Mouse (Mus musculus): Measurements from ENCODE around the gene Terf2.
"Not testable (repeated sequence)": the region's sequence is repeated elsewhere in the genome, so short reads cannot be mapped to it uniquely, and the experiment has no call there.

The Terf2 gene

DNA sequence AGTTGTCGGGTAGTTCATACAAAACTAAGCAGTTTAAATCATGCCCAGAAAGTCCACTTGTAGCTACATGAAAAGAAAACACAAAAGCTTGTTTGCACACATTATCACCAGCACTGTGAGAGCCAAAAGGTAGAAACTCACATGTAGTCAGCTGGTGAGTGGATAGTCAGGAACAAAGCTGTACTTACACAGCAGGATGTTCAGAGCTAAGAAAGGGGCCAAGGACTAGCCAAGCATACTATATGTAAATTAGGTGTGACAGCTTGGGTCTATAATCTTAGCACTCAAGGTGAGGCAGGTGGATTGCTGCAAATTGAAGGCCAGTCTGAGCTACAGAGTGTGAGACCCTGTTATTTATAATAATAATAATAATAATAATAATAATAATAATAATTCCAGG is 33.7 kb downstream of the Terf2 start:
- DNase-seq (ENCODE audit: extremely low spot score, low read depth, low spot score) = no peak

DNA sequence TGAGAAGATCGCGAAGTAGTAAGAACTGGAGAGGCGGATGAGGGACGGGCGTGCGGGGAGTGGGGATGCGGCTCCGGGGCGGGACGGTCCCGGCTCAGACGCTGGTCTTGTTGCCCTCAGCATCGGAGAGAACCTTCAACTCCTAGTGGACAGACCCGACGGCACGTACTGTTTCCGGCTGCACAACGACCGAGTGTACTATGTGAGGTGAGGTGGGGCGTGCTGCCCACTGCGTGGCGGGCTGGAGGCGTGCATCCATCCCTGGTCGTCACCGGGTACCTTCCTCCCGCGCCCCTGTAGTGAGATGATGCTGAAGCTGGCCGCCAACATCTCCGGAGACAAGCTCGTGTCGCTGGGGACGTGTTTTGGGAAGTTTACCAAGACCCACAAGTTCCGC is 39.4 kb downstream of the Terf2 start:
- no peak for DNase-seq (ENCODE audit: extremely low spot score, low read depth, low spot score)

DNA sequence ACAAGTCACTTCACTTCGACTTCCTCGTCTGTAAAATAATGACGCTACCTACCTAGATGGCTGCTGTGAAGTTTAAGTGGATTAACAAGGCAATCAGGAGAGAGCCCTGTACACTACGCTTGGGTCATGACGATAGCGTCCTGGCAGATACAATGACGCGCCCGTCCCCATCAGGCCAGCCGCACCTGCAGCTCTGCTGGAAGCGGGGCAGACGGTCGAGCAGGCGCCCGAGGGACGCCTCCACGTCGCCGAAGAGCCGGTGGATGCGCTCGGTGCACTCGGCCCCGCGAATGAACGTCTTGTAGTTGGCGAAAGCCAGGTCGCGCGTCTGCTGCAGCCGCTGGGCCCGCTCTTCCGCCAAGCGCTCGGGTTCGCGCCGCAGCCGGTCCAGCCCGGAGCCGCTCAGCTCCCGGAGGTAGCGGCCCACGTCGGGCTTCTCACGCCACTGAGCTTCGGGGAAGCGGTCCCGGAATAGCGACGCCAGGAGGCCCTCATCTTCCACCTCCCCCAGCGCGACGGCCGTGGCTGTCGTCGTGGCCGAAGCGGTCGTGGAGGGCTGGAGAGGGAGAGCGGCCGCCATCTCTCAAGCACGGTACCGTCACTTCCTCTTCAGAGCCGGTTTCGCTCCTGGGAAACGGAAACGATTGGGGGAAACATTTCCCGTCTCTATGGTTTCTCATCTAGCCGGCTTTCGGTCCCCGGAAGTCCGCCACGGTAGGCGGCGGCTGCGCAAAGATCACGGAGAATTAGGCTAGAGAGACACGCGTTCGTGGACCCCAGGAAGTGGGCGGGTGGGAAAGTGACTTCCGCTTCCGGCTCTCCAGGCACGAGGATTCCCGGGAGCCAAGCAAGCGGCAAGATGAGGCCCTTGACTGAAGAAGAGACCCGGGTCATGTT is 40.0 kb downstream of the Terf2 start, which contains the start of the genes Cog8 and Nip7:
TSS of gene Cog8 (minus strand) at position 614 of the 897 bp plus-strand sequence.
TSS of gene Nip7 (plus strand) at position 802 of the 897 bp plus-strand sequence.
- peak; percentile 92 for DNase-seq (ENCODE audit: extremely low spot score, low read depth, low spot score)

DNA sequence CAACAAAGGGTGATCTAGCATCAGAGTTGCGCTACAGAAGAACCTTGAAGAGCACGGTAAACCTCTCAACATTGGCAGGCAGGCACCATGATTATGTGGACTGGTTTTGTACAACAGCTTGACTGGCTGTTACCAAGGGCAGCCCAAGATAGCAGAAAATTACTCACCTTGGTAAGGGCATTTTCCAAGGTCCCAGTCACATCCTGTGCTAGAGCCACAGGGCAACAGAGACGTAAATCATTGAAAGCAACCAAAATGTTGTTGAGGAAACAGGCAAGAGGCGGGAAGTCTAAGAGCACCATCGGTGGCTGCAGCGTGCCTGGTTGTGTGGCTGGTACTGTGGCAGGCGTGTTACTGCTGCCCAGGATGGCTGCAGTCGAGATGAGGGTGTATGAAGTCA is 44.3 kb downstream of the Terf2 start:
- DNase-seq (ENCODE audit: extremely low spot score, low read depth, low spot score) = no peak

DNA sequence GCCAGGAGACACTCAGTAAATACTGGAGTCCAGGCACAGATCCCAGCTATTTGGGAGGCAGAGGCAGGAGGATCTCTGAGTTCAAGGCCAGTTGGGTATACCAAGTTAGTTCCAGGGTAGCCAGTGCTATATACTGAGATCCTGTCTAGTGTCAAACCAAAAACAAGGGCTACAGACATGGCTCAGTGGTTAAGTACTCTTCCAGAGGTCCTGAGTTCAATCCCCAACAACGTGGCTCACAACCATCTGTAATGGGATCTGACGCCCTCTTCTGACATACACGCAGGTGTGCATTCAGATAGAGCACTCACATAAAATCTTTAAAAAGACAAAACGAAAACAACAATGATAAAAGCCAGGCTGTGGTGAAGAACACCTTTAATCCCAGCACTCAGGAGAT is 46.9 kb downstream of the Terf2 start:
- DNase-seq (ENCODE audit: extremely low spot score, low read depth, low spot score) = no peak

DNA sequence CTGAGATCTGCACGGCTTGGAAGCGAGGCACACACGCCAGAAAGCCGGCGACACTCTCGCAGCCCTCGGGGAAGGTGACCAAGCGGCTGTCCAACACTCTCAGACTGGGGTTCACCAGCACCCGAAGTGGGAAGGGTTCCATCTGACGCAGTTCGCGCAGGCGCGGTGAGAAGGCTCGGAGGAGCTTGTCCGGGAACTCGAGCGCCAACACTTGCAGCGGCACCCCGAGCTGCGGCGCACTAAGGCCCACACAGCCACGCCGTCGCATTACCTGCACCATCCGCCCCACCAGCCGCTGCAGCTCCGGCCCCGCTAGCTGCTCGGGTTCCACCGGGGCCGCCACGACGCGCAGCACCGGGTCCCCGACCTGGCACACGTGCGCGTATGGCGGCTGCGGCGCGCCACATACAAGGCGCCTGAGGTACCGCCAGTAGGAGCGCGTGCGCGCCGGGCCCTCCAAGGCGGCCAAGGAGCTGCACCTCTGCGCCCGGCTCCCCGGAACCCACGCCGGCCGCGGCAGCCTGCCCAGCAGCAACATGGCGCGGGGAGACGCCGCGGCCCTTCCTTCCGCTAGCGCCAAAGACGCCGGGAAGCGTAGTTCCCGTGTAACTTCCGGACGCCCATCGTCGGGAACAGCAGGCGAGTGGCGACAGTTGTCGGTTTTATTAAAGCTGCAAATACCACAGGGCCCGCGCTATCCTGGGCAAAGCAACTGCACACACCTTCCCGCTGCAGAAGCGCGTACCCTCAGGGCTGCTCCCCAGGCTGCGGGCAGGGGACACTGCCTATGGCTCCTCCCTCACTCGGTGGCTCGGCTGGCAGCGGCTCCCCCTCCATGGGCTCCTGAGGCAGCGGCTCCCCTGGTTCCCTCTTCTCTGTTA is 48.0 kb downstream of the Terf2 start, which contains the start of gene Pdf:
TSS of gene Pdf (minus strand) at position 554 of the 881 bp plus-strand sequence.
- DNase-seq (ENCODE audit: extremely low spot score, low read depth, low spot score) = no peak

DNA sequence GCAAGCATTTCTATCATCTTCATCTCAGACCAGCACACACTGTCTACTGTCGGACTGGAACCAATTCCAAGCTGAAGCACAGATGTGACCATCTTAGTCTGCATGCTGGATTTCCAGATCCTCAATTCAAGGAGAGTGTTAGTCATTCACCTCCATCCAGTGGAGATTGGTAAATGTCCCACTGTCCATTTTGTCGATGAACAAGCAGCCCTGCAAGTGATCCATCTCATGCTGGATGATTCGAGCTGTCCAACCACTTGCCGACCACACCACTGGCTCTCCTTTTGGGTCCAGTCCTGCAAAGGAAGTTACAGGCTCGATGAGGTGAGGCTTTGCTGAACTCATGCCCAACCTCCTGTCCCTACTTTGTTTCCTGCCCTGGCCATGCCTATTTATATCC is 49.4 kb downstream of the Terf2 start:
- DNase-seq (ENCODE audit: extremely low spot score, low read depth, low spot score) = no peak

DNA sequence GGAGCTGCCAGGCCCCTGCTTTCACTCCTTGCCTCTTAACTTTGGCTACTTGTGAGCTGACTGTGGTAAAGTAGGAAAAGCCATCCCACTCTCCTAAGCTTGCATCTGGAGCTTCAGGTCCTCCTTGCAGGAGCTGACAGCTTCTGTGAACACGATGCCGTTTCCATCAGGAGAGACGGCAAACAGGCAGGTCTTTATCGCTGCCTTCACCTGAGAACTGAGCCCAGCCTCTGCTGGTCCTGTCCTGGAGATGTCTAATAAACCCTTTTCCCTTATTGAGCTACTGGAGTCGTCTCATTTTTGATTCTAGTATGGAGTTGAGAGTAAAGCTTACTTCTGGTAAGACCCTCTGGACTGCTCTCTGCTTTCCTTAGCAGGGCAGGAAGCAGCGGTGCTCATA is 50.9 kb downstream of the Terf2 start:
- DNase-seq (ENCODE audit: extremely low spot score, low read depth, low spot score) = no peak

DNA sequence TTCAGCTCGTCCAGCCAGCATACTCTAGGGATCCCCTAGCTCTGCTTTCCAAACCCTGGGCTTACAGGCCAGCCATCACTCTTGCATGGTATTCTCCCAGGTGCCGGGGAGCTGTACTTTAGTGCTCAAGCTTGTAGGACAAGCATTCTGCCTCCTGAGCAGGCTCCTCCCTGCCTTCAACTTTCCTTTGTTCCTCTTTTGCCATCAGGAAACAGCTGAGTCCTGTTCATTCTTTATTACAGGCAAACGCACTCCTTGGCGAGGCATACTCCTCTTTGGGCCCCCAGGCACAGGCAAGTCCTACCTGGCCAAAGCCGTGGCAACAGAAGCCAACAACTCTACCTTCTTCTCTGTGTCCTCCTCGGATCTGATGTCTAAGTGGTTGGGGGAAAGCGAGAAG is 55.7 kb downstream of the Terf2 start:
- DNase-seq (ENCODE audit: extremely low spot score, low read depth, low spot score) = no peak

DNA sequence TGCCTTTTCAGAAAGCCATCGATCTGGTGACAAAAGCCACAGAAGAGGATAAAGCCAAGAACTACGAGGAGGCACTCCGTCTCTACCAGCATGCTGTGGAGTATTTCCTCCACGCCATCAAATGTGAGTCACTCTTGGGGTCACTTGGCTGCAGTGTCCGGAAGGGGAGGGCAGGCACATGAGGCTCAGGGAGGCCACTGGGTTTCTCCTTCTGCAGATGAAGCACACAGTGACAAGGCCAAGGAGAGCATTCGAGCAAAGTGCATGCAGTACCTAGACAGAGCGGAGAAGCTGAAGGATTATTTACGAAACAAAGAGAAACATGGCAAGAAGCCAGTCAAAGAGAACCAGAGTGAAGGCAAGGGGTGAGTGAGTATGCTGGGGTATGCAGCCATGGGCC is 59.7 kb downstream of the Terf2 start:
- no peak for DNase-seq (ENCODE audit: extremely low spot score, low read depth, low spot score)

DNA sequence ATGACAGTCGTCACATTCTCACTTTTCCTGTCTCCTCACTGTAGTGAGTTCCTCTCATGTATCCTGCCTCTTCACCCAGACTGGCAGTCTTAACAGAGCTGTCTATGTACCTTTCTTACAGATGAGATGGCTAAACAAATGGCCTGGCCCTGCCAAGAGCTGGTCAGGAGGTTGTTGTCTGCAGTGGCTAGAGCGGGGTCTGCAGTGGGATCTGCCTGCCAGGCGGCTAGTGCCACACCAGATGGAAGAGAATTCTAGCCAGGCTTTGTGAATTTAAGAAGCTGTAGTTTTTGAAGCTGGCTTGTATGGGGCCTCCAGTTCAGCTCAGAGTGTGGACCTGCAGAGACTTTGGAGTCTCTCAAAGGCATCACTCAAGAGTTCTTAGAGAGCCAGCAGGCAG is 60.7 kb downstream of the Terf2 start:
- DNase-seq (ENCODE audit: extremely low spot score, low read depth, low spot score) = no peak

DNA sequence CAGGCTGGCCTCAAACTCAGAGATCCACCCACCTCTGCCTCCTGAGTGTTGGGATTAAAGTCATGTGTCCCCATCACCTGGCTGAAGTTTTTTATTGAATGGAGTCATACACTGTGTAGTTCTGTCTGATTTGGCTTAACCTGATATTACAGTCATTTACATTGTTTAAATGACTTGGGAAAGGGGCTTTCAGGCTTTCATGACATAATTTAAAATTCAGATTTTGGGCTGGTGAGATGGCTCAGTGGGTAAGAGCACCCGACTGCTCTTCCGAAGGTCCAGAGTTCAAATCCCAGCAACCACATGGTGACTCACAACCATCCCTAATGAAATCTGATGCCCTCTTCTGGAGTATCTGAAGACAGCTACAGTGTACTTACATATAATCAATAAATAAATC is 62.7 kb downstream of the Terf2 start:
- not testable (repeated sequence) for DNase-seq (ENCODE audit: extremely low spot score, low read depth, low spot score)

DNA sequence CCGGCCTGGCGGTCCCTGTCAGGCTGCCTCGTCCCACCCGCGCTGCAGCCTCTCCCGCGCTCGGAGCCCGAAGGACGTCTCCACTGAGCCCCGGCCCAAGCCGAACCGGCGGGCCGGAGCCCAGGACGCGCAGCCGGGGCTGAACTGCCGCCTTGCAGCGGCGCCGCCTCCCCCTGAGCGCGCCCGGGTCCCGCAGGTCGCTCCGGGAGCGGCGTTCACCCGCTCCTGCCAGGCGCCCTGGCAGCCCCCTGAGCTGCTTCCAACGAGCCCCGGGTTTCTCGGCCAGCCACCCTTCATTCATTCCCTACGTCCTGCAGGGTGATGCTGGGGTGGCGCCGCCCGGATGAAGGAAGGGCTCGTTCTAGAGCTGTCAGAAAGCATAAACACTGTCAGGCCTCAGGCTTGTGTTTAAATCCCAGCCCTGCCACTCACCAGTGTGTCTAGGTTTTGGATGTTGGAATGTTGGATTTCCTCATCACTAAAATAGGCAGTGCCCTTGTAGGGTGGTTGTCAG is 64.7 kb downstream of the Terf2 start:
- no peak for DNase-seq (ENCODE audit: extremely low spot score, low read depth, low spot score)

DNA sequence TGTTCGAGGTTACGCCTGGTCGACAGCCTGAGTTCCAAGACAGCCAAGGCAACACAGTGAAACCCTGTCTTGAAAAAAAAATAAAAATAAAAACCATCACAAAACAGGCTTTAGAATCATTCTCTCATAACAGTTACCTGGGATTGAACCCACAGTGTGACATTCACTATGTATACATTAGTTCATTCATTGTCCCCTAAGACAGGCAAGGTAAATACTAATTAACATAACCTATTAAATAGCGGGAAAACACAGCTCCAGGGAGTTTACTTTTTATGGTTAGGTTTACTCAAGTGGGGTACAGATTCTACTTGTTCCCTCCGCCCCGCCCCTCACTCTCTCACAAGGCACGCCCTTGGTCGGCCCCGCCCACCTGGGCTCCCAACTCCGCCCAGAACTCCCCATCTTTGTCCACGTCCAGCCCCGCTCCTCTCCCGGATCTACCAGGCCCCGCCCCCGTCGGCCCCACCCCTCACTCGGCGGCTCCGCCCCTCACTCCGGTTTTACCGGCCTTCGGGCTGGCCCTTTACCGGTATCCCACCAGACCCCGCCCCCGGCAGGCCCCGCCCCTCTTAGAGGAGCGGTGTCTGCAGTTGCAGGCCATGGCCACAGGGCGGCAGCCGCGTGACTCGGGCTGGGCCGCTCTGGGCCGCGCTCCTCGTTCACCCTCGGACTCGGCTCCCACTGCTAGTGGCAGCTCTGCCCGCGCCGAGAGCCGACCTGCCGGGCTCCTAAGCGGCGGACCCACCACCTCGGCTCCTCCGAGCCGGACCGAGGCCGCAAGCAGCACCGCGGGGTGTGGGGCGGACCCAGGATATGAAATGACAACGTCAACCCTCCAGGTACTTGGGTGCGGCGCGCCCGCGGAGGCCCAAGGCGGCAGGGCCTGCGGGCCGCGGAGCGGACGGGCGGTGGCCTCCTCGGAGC is 65.4 kb downstream of the Terf2 start, which contains the start of gene Vps4a:
TSS of gene Vps4a (plus strand) at position 573 of the 927 bp plus-strand sequence.
- peak; percentile 54 for DNase-seq (ENCODE audit: extremely low spot score, low read depth, low spot score)

DNA sequence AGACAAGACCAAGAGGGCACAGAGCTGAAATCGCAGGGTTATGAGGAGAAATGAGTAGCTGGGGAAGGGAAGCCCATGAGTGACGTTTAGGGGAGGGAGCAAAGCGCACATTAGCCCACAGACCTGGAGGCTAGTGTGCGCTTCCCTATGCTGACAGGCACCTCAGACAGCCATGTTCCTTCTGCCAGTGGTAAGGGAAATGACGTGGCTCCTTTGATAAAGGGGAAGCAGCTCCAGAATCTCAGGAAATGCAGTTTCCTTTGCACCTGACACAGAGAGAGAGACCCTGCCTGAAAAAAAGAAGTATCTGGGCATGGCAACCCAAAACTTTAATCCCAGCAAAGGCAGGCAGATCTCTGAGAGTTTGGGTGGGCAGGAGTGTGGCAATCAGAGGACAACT is 66.3 kb downstream of the Terf2 start:
- no peak for DNase-seq (ENCODE audit: extremely low spot score, low read depth, low spot score)

DNA sequence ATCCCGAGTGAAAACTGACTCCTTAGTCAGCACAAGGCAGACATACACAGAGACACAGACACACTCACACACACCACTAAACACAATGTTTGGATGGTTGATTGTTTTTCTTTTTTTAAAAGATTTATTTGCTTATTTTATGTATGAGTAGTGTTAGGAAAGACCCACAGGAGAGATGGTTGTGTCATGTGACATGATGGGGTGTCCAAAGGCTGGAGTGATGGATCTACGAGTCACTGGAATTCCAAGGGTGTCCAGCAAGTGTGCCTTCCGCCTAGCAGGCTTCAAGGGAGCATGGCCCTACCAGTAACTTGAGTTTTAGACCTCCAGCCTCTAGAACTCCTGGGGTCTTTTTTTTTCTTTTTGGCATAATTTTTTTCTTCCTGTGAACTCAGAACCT is 67.0 kb downstream of the Terf2 start:
- DNase-seq (ENCODE audit: extremely low spot score, low read depth, low spot score) = no peak

DNA sequence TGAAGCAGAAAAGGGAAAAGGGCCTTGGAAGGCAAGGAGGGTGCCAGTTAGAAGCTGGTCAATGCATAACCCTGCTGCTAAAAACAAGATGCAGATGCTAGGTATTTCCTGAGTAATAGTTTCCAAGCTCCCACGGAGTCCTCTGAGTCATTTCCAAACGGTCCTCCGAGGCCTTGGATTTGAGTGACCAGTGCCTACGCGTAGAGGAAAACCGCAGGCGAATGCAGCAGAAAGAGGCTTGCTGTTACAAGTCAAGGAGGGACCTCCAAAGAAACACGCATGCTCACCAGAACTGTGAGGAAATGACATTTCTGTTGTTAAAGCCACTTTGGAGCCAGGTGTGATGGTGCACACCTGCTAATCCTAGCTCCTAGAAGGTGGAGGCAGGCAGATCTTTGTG is 72.9 kb downstream of the Terf2 start:
- no peak for DNase-seq (ENCODE audit: extremely low spot score, low read depth, low spot score)

Data from hindlimb bud, embryonic 11.5 days (tissue).